Mouse (Mus musculus) limb, embryonic 12.5 days (tissue): ENCODE measurements around the gene Npl. TPM values are rescaled to one million over a fixed set of nuclear protein-coding genes. Genes with fewer than 3 reads are reported as not detected.

Source experiments
- ATAC-seq: fragments of 200-750 bp; cut with Nextera tagmentation; 2 replicates; pipeline ENCODE4 v1.8.0; 2017; ENCODE audit warnings: low read depth, moderate TSS enrichment; ENCODE audit not compliant: insufficient number of reproducible peaks, insufficient read depth, low FRiP score, low TSS enrichment
- H3K27ac ChIP-seq: fragments of 300-500 bp; sonication (generic); 2 replicates; pipeline ENCODE4 v1.5.1; 2016; ENCODE audit warnings: mild to moderate bottlenecking, moderate library complexity
- H3K27me3 ChIP-seq: fragments of 300-500 bp; sonication (generic); 2 replicates; pipeline ENCODE4 v1.6.1; 2016; ENCODE audit warnings: mild to moderate bottlenecking, moderate library complexity
- H3K36me3 ChIP-seq: fragments of 300-500 bp; sonication (generic); 2 replicates; pipeline ENCODE4 v1.6.1; 2016; ENCODE audit warnings: mild to moderate bottlenecking, moderate library complexity
- H3K4me1 ChIP-seq: fragments of 300-500 bp; sonication (generic); replicated peaks from 2 replicates; pipeline ENCODE4 v1.6.1; 2016
- H3K4me2 ChIP-seq: fragments of 300-500 bp; sonication (generic); 2 replicates; pipeline ENCODE4 v1.6.1; 2016; ENCODE audit warnings: mild to moderate bottlenecking, moderate library complexity
- H3K4me3 ChIP-seq: fragments of 300-500 bp; sonication (generic); replicated peaks from 2 replicates; pipeline ENCODE4 v1.5.1; 2016; ENCODE audit warnings: mild to moderate bottlenecking
- H3K9ac ChIP-seq: fragments of 300-500 bp; sonication (generic); replicated peaks from 2 replicates; pipeline ENCODE4 v1.6.1; 2016; ENCODE audit warnings: mild to moderate bottlenecking, moderate library complexity
- H3K9me3 ChIP-seq: fragments of 300-500 bp; sonication (generic); 2 replicates; pipeline ENCODE4 v1.6.1; 2016; ENCODE audit warnings: mild to moderate bottlenecking, moderate library complexity
- WGBS: fragments of 180-500 bp; shearing (Covaris S2); methylation state at CpG from one replicate; pipeline ENCODE4 v1.1.7; 2016; 5-methylcytosine and 5-hydroxymethylcytosine counted together
- polyA plus RNA-seq: library from polyadenylated mRNA; unstranded; fragments of >200 nt; fragmentation: Nextera tagmentation; extraction: Ambion mirVana; gene quantifications from 2 replicates; pipeline ENCODE4 v1.2.1, GENCODE M21; 2016

The Npl gene
- polyA plus RNA-seq, 1 experiment from 2014 or later, result 5.3 TPM

DNA sequence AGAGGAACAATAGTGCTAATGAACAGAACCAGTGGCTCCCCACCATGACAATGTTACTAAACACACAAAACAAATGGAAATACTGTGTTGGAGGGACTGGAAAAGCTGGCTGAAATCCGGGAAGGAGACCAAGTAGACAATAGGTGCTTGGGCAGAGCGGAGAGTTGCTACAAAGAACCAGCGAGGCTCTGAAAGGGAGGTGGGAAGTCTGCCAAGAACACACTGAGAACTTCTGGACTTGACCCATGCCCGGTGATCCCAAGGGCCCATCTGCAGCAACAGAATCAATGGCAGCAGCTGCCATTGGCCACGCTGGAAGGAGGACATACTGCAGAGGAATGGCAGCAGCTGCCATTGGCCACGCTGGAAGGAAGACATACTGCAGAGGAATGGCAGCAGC, 43.6 kb downstream of the Npl start:
- H3K9ac ChIP-seq, result no peak overlapping the region
- no peaks in the 10 kb centered on the region for H3K4me1 ChIP-seq
- no peak overlapping the region for H3K4me3 ChIP-seq
- no peak overlapping the region for H3K4me2 ChIP-seq
- H3K9me3 ChIP-seq, result no peaks in the 10 kb centered on the region
- ATAC-seq, result no peak
- WGBS, result 85% methylated on average over 6 of the region's 6 CpGs
- no peaks in the 10 kb centered on the region for H3K27me3 ChIP-seq
- no peaks in the 10 kb centered on the region for H3K36me3 ChIP-seq
- H3K27ac ChIP-seq, result no peak overlapping the region

DNA sequence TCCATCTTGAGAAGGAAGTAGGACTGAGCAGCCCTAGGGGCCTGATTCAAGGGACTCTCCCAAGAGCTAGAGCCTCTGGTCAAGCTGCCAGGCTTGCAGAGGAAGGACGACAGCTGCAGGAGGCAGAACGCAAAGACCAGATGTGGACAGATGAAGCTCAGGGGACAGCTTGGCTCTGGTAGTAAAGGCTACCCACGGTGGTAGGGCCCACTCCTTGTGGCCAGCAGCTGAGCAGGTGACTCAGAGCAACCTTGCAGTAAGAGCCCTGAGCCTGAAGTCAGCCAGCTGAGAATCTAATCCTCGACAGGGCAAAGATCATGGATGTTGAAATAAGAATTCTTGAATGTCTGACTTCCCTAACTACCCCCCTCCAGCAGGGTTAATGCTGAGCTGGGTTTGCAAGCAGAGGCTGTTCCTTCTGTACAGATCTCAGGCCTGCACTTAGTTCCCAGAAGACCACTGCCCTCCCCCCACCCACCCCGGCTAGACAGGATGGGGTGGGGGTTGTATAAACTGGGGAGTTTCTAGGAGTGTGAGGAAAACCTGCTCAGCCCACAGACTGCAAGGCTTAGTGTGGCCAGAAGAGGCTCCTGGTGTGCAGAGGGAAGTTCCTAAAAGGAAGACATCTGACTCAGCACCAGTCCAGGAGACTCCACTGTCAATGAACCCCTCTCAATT, 48.1 kb downstream of the Npl start:
- Histone ChIP-seq H3K9ac (no peak overlapping the region), H3K36me3 (no peaks in the 10 kb centered on the region), H3K9me3 (no peaks in the 10 kb centered on the region), H3K27me3 (no peaks in the 10 kb centered on the region), H3K4me1 (no peaks in the 10 kb centered on the region), H3K27ac (no peak overlapping the region), H3K4me3 (no peak overlapping the region), H3K4me2 (no peak overlapping the region)
- ATAC-seq, result peak; percentile 42; the same call in 1 of the 2 replicates
- WGBS, result 41% methylated on average over 5 of the region's 5 CpGs

DNA sequence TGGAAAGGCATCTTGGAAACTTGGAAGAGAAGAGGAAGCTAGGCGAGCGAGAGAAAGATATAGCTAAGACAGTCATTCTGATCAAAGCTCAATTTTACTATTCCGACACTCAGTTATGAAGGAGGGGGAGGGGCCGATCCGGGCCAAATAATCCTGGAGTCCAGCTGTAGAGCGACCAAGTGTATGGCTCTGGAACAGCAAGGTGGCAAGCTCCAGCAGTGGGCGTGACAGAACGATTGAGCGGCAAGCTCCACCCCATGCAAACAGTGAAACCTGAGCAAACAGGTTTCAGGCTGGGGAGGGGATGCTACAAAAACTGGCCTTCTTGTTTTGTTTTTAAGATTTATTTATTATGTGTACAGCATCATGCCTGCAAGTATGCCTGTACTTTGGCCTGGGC, 49.8 kb downstream of the Npl start:
- Histone ChIP-seq H3K9ac (no peak overlapping the region), H3K27ac (no peak overlapping the region), H3K4me1 (no peaks in the 10 kb centered on the region), H3K9me3 (no peaks in the 10 kb centered on the region), H3K4me2 (no peak overlapping the region), H3K4me3 (no peak overlapping the region), H3K27me3 (no peaks in the 10 kb centered on the region), H3K36me3 (no peaks in the 10 kb centered on the region)
- ATAC-seq, result no peak; the same call in 1 of the 2 replicates
- WGBS, result 85% methylated on average over 9 of the region's 9 CpGs

DNA sequence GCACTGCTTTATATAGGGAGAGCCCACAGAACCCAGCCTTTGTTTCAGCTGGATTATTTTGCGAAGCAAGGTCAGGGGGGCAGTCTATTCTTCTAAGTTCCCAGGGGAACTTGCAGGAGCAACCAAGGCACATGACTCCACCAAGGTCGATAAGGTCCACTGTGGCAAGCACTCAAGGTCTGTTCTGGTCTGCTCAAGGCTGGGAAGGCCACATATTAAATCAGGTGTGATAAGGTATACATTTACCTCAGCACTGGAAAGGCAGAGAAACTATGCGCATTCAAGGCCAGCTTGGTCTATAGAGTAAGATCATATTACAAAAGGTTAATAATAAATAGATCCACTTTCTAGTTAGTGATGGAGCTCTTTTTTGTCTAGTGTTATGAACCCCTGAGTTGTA, 53.8 kb downstream of the Npl start:
- no peaks in the 10 kb centered on the region for H3K27me3 ChIP-seq
- H3K4me3 ChIP-seq, result no peak overlapping the region
- WGBS, result 80% methylated on average over 3 of the region's 3 CpGs
- no peak overlapping the region for H3K4me2 ChIP-seq
- no peaks in the 10 kb centered on the region for H3K4me1 ChIP-seq
- no peaks in the 10 kb centered on the region for H3K36me3 ChIP-seq
- no peak overlapping the region for H3K27ac ChIP-seq
- no peaks in the 10 kb centered on the region for H3K9me3 ChIP-seq
- ATAC-seq, result no peak
- H3K9ac ChIP-seq, result no peak overlapping the region

DNA sequence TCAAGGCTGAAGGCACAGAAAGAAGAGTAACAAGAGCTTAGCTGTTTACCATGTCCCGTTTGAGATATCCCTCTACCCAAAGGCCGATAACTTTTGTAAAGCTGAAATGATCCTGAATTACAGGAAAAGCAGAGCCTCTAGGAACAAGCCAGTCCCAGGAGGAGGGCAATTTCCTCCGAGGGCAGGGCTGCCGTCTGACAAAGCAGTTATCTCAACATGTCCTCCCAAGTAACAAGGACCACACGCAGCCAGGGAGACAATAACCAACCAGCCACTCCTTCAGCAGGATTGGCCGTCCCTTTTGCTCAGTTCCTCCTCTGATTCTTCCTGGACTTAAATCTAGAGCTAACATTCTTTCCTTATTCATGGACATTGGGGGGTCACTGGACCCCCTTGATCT, 55.9 kb downstream of the Npl start:
- Histone ChIP-seq H3K4me1 (no peaks in the 10 kb centered on the region), H3K36me3 (no peaks in the 10 kb centered on the region), H3K9ac (no peak overlapping the region), H3K4me3 (no peak overlapping the region), H3K27ac (no peak overlapping the region), H3K27me3 (no peaks in the 10 kb centered on the region), H3K4me2 (no peak overlapping the region), H3K9me3 (no peaks in the 10 kb centered on the region)
- WGBS, result 44% methylated on average over 6 of the region's 6 CpGs
- no peak for ATAC-seq

DNA sequence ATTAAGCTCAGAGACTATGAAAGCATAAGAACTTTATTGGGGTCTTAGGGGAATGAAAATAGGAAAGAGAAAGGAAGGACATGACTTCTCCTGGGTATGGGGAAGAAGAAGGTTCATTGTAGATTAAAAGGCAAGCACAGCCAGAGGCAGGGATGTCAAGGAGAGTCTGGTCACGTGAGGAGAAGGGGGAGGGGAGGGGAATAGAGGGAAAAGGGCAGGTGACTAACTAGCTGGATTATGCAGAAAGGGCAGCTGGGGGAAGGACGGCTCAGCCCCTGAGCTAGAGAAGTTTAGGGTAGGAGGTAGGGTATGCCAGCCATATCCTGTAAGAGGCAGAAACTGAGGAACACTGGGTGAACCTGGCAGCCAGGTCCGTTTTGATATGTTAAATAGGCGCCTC, 56.5 kb downstream of the Npl start:
- no peak overlapping the region for H3K9ac ChIP-seq
- H3K9me3 ChIP-seq, result no peaks in the 10 kb centered on the region
- ATAC-seq, result no peak
- H3K4me1 ChIP-seq, result no peaks in the 10 kb centered on the region
- H3K4me2 ChIP-seq, result no peak overlapping the region
- H3K36me3 ChIP-seq, result no peaks in the 10 kb centered on the region
- no peak overlapping the region for H3K27ac ChIP-seq
- WGBS, result 20% methylated on average over 4 of the region's 4 CpGs
- H3K27me3 ChIP-seq, result no peaks in the 10 kb centered on the region
- H3K4me3 ChIP-seq, result no peak overlapping the region

DNA sequence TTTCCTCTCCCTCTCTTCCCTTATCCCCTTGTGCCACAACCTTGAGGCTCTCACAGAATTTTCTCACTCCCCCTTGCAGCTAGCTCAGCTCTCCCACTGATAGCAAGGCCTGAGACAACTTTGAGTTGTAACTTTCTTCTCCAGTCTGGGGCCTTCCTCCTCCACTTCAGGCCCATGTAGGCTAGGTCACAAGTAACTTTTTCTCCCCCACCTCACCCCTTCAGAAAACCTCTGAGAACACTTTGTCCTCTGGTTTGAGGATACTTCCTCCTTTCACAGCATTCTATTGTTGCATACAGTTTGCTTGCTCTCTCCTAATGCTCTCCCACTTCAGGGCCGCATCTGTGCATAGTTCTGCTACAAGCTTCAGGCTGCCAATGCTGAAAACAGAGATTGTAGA, 58.0 kb downstream of the Npl start:
- Histone ChIP-seq H3K36me3 (no peaks in the 10 kb centered on the region), H3K9me3 (no peaks in the 10 kb centered on the region), H3K27ac (no peak overlapping the region), H3K9ac (no peak overlapping the region), H3K4me2 (no peak overlapping the region), H3K4me1 (no peaks in the 10 kb centered on the region), H3K27me3 (no peaks in the 10 kb centered on the region), H3K4me3 (no peak overlapping the region)
- no peak for ATAC-seq
- 84% methylated on average over 1 of the region's 1 CpGs for WGBS

DNA sequence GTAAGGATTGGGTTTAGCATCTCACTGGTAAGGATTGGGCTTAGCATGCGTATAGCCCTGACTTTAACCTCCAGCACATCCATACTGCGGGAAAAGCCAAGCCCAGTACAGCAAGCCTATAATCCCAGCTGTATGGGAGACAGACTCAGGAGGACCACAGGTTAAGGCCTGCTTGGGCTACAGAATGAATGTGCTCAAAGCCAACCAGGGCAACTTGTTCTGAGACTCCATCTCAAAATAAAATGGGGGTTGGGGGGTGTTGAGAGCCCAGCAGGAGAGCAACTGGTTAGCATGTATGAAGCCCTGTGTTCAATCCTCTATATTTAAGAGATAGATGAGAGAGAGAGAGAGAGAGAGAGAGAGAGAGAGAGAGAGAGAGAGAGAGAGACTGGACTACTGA, 58.5 kb downstream of the Npl start:
- Histone ChIP-seq H3K27ac (no peak overlapping the region), H3K9me3 (no peaks in the 10 kb centered on the region), H3K9ac (no peak overlapping the region), H3K36me3 (no peaks in the 10 kb centered on the region), H3K27me3 (no peaks in the 10 kb centered on the region), H3K4me2 (no peak overlapping the region), H3K4me1 (no peaks in the 10 kb centered on the region), H3K4me3 (no peak overlapping the region)
- 85% methylated on average over 2 of the region's 2 CpGs for WGBS
- no peak for ATAC-seq

DNA sequence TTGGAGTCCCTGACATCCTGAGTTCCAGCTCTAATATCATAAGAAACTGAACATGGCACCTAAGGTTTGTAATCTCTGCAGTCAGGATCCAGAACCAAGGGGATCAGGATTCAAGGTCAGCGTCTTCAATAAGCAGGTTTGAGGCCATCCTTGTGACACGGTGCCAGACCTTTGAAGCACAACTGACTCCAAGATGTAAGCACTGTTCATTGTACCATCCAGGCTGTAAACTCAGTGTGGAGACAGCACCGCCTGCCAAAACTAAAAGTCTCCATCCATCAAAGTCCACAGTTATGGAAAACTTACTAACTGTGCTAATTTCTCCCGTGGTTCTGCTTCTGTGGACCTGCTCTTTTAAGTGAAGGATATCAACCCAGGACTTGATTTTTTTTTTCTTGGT, 59.9 kb downstream of the Npl start:
- no peaks in the 10 kb centered on the region for H3K9me3 ChIP-seq
- no peaks in the 10 kb centered on the region for H3K27me3 ChIP-seq
- no peak overlapping the region for H3K27ac ChIP-seq
- H3K4me3 ChIP-seq, result no peak overlapping the region
- 89% methylated on average over 4 of the region's 4 CpGs for WGBS
- ATAC-seq, result no peak
- no peak overlapping the region for H3K4me2 ChIP-seq
- peaks cover 11% of the 10 kb centered on the region for H3K4me1 ChIP-seq
- no peaks in the 10 kb centered on the region for H3K36me3 ChIP-seq
- H3K9ac ChIP-seq, result no peak overlapping the region

DNA sequence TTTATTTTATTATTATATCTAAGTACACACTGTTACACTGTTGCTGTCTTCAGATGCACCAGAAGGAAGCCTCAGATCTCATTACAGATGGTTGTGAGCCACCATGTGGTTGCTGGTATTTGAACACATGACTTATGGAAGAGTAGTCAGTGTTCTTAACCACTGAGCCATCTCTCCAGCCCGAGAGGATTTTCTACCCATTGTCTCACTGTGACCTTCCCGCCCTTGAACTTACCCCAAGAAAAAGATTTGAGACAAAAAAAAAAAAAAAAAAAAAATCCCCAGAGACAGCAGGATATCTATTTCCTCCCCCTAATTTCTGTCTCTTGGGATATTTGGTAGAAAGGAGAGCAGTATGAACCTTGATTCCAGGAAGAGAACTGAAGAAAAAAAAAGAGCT, 60.3 kb downstream of the Npl start:
- Histone ChIP-seq H3K4me2 (no peak overlapping the region), H3K27me3 (no peaks in the 10 kb centered on the region), H3K9me3 (no peaks in the 10 kb centered on the region), H3K4me3 (no peak overlapping the region), H3K36me3 (no peaks in the 10 kb centered on the region), H3K9ac (no peak overlapping the region), H3K4me1 (peaks cover 15% of the 10 kb centered on the region), H3K27ac (no peak overlapping the region)
- ATAC-seq, result no peak
- 73% methylated on average over 2 of the region's 2 CpGs for WGBS

DNA sequence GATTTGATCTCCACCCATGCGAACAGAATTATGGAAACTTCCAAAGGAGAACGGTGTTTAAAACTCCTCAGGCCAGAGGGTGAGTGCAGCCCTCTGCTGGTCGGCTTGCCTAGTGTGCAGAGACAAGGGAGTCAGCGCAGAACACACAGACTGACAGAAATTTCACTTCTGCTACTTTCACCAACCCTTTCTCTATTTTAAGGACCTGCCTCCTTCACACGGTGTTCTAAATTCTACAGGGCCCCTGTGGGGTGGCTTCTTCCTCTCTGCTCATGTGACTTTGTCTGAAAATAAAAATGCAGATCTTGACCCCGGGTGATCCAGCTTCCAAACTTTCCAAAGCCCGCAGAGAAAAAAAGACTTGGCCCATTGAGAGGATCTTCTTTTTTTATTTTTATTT, 60.7 kb downstream of the Npl start:
- ATAC-seq, result no peak
- Histone ChIP-seq H3K27me3 (no peaks in the 10 kb centered on the region), H3K27ac (no peak overlapping the region), H3K4me1 (peaks cover 18% of the 10 kb centered on the region), H3K9me3 (no peaks in the 10 kb centered on the region), H3K36me3 (no peaks in the 10 kb centered on the region), H3K4me2 (no peak overlapping the region), H3K4me3 (no peak overlapping the region), H3K9ac (no peak overlapping the region)
- 55% methylated on average over 7 of the region's 7 CpGs for whole genome bisulfite sequencing

DNA sequence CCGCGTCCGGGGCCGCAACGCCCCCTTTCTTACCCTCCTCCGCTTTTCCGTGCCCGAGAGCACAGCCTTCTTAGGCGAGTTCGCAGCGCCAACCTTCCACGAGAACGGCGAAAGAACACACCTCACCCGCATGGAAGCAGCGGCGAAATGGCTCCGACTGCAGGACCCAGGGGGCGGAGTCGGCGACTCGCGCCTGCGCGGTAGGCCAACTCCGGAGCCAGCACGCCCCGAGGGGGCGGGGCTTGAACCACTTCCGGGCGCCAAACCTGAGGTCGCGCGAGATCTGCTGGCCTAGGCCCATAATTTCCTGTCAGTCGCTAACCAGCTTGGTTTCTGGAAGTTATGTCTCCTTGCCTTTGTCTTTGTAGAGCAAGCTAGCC, 62.4 kb downstream of the Npl start, which contains the start of gene Dhx9:
TSS of gene Dhx9 (minus strand) at position 161 of the 380 bp plus-strand sequence.
- Histone ChIP-seq H3K27me3 (no peaks in the 10 kb centered on the region), H3K4me1 (peaks cover 20% of the 10 kb centered on the region), H3K27ac (peak within 1 kb of the TSS; percentile 95), H3K9me3 (no peaks in the 10 kb centered on the region), H3K4me3 (peak within 1 kb of the TSS; percentile 98), H3K36me3 (peaks cover 9% of the 10 kb centered on the region), H3K4me2 (peak within 1 kb of the TSS; percentile 92), H3K9ac (peak within 1 kb of the TSS; percentile 99)
- peak; percentile 74 for ATAC-seq
- WGBS, result under 1% methylated on average over 35 of the region's 35 CpGs
